Mouse (Mus musculus) erythroblast, embryonic 14.5 days (primary cell): ENCODE data around the gene Gm21312.
"Not testable (repeated sequence)": the region's sequence is repeated elsewhere in the genome, so short reads cannot be mapped to it uniquely, and the experiment has no call there.

Experiments used
- GATA1 ChIP-seq: IDR thresholded peaks from 2 replicates; pipeline ENCODE4 v1.6.1; 2012; ENCODE audit warnings: low read length, inconsistent platforms, mixed read lengths
- TAL1 ChIP-seq: IDR thresholded peaks from 3 replicates; pipeline ENCODE4 v1.6.1; 2012; ENCODE audit warnings: low read length, inconsistent platforms, mixed read lengths

- TF ChIP-seq TAL1, GATA1: not testable (repeated sequence)
These were observed 34.1 kb upstream of the Gm21312 start, which contains the start of gene Gm21293 for GRCm38 (mm10) chr10:104142687-104143086.
